Mouse (Mus musculus) myocyte (in vitro differentiated cells): ENCODE results near the gene Slc4a3.

Experiments used
- CEBPB ChIP-seq: IDR thresholded peaks from 2 replicates; pipeline ENCODE4 v1.6.1; 2011; ENCODE audit warnings: mild to moderate bottlenecking, moderate library complexity; ENCODE audit not compliant: poor library complexity, insufficient read depth, severe bottlenecking
- E2F4 ChIP-seq: IDR thresholded peaks from one replicate; pipeline ENCODE4 v1.6.1; 2011; ENCODE audit warnings: mild to moderate bottlenecking, control low read depth, moderate library complexity; ENCODE audit not compliant: insufficient read depth
- MAX ChIP-seq: IDR thresholded peaks from one replicate; pipeline ENCODE4 v1.6.1; 2011; ENCODE audit warnings: low read depth, mild to moderate bottlenecking, control low read depth
- MYOD1 ChIP-seq, 3 experiments: IDR thresholded peaks; one replicate each; pipeline ENCODE4 v1.6.1; 2011; ENCODE audit warnings: control low read depth in 2 of 3, low read depth in 2 of 3, mild to moderate bottlenecking in 2 of 3, moderate library complexity in 1 of 3; ENCODE audit not compliant: insufficient read length in 2 of 3, control insufficient read depth in 1 of 3
- MYOG ChIP-seq, 3 experiments: IDR thresholded peaks; one replicate each; pipeline ENCODE4 v1.6.1; 2011; ENCODE audit warnings: control low read depth in 2 of 3, low read depth in 2 of 3, mild to moderate bottlenecking in 2 of 3; ENCODE audit not compliant: insufficient read length in 2 of 3, control insufficient read depth in 1 of 3, insufficient read depth in 1 of 3
- POLR2A ChIP-seq: IDR thresholded peaks from one replicate; pipeline ENCODE4 v1.6.1; 2011; ENCODE audit warnings: low read depth, mild to moderate bottlenecking, control low read depth, moderate library complexity; ENCODE audit not compliant: insufficient read length
- POLR2AphosphoS2 ChIP-seq: IDR thresholded peaks from one replicate; pipeline ENCODE4 v1.6.1; 2011; ENCODE audit warnings: low read depth, control low read depth; ENCODE audit not compliant: insufficient read length
- REST ChIP-seq: IDR thresholded peaks from one replicate; pipeline ENCODE4 v1.6.1; 2011; ENCODE audit warnings: mild to moderate bottlenecking, control low read depth, moderate library complexity; ENCODE audit not compliant: insufficient read depth, insufficient read length
- SRF ChIP-seq: IDR thresholded peaks from one replicate; pipeline ENCODE4 v1.6.1; 2011; ENCODE audit warnings: low read depth; ENCODE audit not compliant: control insufficient read depth, insufficient read length
- TCF12 ChIP-seq: IDR thresholded peaks from one replicate; pipeline ENCODE4 v1.6.1; 2011; ENCODE audit warnings: mild to moderate bottlenecking, control low read depth; ENCODE audit not compliant: poor library complexity, insufficient read depth, severe bottlenecking
- TCF3 ChIP-seq: IDR thresholded peaks from one replicate; pipeline ENCODE4 v1.6.1; 2011; ENCODE audit warnings: low read depth, control low read depth; ENCODE audit not compliant: insufficient read length
- USF1 ChIP-seq: IDR thresholded peaks from one replicate; pipeline ENCODE4 v1.6.1; 2011; ENCODE audit warnings: low read depth, mild to moderate bottlenecking, control low read depth, moderate library complexity

- TF ChIP-seq POLR2A = no peak
- TF ChIP-seq E2F4 = no peak
- no peak for TF ChIP-seq USF1
- no peak for TF ChIP-seq MAX
- no peak for TF ChIP-seq TCF12
- no peak for TF ChIP-seq CEBPB
- TF ChIP-seq POLR2AphosphoS2 = no peak
- TF ChIP-seq MYOG (IDR thresholded peaks at IDR 0.05; ENCODE audit: control insufficient read depth in 1 of 3, insufficient read depth in 1 of 3, insufficient read length in 2 of 3, low read depth in 2 of 3) = no peak
- TF ChIP-seq MYOD1 (IDR thresholded peaks at IDR 0.05; ENCODE audit: control insufficient read depth in 1 of 3, insufficient read length in 2 of 3, low read depth in 2 of 3) = no peak
- no peak for TF ChIP-seq SRF
- TF ChIP-seq REST = no peak
- TF ChIP-seq TCF3 = no peak
These were observed 4.6 kb upstream of the Slc4a3 start for GRCm38 (mm10) chr1:75541496-75541895.
